Mouse (Mus musculus) lung, postnatal 0 days (tissue): ENCODE measurements at regions not wholly inside any gene's neighbourhood (a gene's known extent, or its start where the extent isn't known, plus 50 kb on each side); places are given as distances from the start of the nearest gene placed in this dataset.
A peak's percentile ranks its signal among the peaks of the same experiment; 100 is the strongest.

Experiments
- ATAC-seq: fragments of 200-750 bp; cut with Nextera tagmentation; 2 replicates; pipeline ENCODE4 v1.8.0; 2017; ENCODE audit warnings: moderate library complexity
- DNase-seq: peaks from one replicate; pipeline ENCODE4 v3.0.0-alpha.2; 2016; ENCODE audit warnings: low spot score
- H3K27ac ChIP-seq: fragments of 300-500 bp; sonication (generic); 2 replicates; pipeline ENCODE4 v1.5.1; 2014; ENCODE audit warnings: antibody characterized with exemption, mild to moderate bottlenecking, low read length, mixed read lengths
- H3K27me3 ChIP-seq: fragments of 300-500 bp; sonication (generic); replicated peaks from 2 replicates; pipeline ENCODE4 v1.6.1; 2014; ENCODE audit warnings: low read length, mixed read lengths; ENCODE audit not compliant: insufficient read depth
- H3K36me3 ChIP-seq: fragments of 300-500 bp; sonication (generic); 2 replicates; pipeline ENCODE4 v1.6.1; 2014; ENCODE audit warnings: low read length, mixed read lengths; ENCODE audit not compliant: insufficient read depth
- H3K4me1 ChIP-seq: fragments of 300-500 bp; sonication (generic); 2 replicates; pipeline ENCODE4 v1.6.1; 2014; ENCODE audit warnings: antibody characterized with exemption, low read depth, low read length, mixed read lengths; ENCODE audit not compliant: insufficient read depth
- H3K4me2 ChIP-seq: fragments of 300-500 bp; sonication (generic); replicated peaks from 2 replicates; pipeline ENCODE4 v1.6.1; 2014; ENCODE audit warnings: low read depth, mild to moderate bottlenecking, low read length, moderate library complexity, mixed read lengths
- H3K4me3 ChIP-seq: fragments of 300-500 bp; sonication (generic); 2 replicates; pipeline ENCODE4 v1.5.1; 2014; ENCODE audit warnings: low read depth, low read length
- H3K9ac ChIP-seq: fragments of 300-500 bp; sonication (generic); replicated peaks from 2 replicates; pipeline ENCODE4 v1.6.1; 2014; ENCODE audit warnings: low read depth, mild to moderate bottlenecking
- H3K9me3 ChIP-seq: fragments of 300-500 bp; sonication (generic); 2 replicates; pipeline ENCODE4 v1.6.1; 2016; ENCODE audit warnings: low read length, mixed read lengths
- CTCF ChIP-seq: IDR thresholded peaks from 2 replicates; pipeline ENCODE4 v1.5.1; 2016; ENCODE audit warnings: antibody characterized with exemption, mild to moderate bottlenecking
- EP300 ChIP-seq: IDR thresholded peaks from 2 replicates; pipeline ENCODE4 v1.6.1; 2016; ENCODE audit warnings: antibody characterized with exemption, mild to moderate bottlenecking, control low read depth
- WGBS: fragments of 180-500 bp; shearing (Covaris S2); extraction: QIAGEN DNeasy Blood & Tissue Kit; methylation state at CpG from one replicate; pipeline ENCODE4 v1.1.7; 2014; 5-methylcytosine and 5-hydroxymethylcytosine counted together

GRCm38 (mm10) chr13:39516106-39516505 lies 555.4 kb upstream of the Slc35b3 start:
- Histone ChIP-seq H3K4me2 (no peak overlapping the region), H3K4me1 (no peaks in the 10 kb centered on the region), H3K36me3 (no peaks in the 10 kb centered on the region), H3K27me3 (no peaks in the 10 kb centered on the region), H3K27ac (no peak overlapping the region), H3K9me3 (no peaks in the 10 kb centered on the region), H3K9ac (no peak overlapping the region), H3K4me3 (no peak overlapping the region)
- WGBS: 55% methylated on average over 8 of the region's 8 CpGs
- no peak for TF ChIP-seq EP300
- TF ChIP-seq CTCF: no peak
- DNase-seq (no peak), ATAC-seq (no peak)

- DNase-seq: no peak
- no peaks in the 10 kb centered on the region for H3K4me1 ChIP-seq
- 50% methylated on average over 7 of the region's 7 CpGs for WGBS
Observed at GRCm38 (mm10) chr13:39489806-39490205, 529.1 kb upstream of the Slc35b3 start.

GRCm38 (mm10) chr13:39472621-39473020 lies 511.9 kb upstream of the Slc35b3 start:
- no peak overlapping the region for H3K27ac ChIP-seq

More at GRCm38 (mm10) chr13:39489806-39490205, 529.1 kb upstream of the Slc35b3 start:
- Histone ChIP-seq H3K27ac (no peak overlapping the region), H3K9ac (no peak overlapping the region), H3K4me2 (no peak overlapping the region), H3K4me3 (no peak overlapping the region), H3K27me3 (no peaks in the 10 kb centered on the region), H3K36me3 (no peaks in the 10 kb centered on the region), H3K9me3 (no peaks in the 10 kb centered on the region)
- no peak for TF ChIP-seq CTCF
- no peak for TF ChIP-seq EP300
- no peak for ATAC-seq

GRCm38 (mm10) chr13:39441799-39442198 lies 481.1 kb upstream of the Slc35b3 start:
- H3K4me1 ChIP-seq: no peaks in the 10 kb centered on the region
- WGBS: 88% methylated on average over 13 of the region's 13 CpGs
- no peak overlapping the region for H3K4me2 ChIP-seq
- ATAC-seq (no peak), DNase-seq (no peak)
- H3K9me3 ChIP-seq: no peaks in the 10 kb centered on the region
- H3K27ac ChIP-seq: no peak overlapping the region
- no peak for TF ChIP-seq CTCF
- TF ChIP-seq EP300: no peak
- H3K36me3 ChIP-seq: no peaks in the 10 kb centered on the region
- no peak overlapping the region for H3K9ac ChIP-seq
- no peak overlapping the region for H3K4me3 ChIP-seq
- no peaks in the 10 kb centered on the region for H3K27me3 ChIP-seq

More at GRCm38 (mm10) chr13:39472621-39473020, 511.9 kb upstream of the Slc35b3 start:
- no peaks in the 10 kb centered on the region for H3K4me1 ChIP-seq
- 48% methylated on average over 6 of the region's 6 CpGs for WGBS
- no peaks in the 10 kb centered on the region for H3K27me3 ChIP-seq
- TF ChIP-seq EP300 (no peak), CTCF (no peak)
- no peak overlapping the region for H3K9ac ChIP-seq
- no peaks in the 10 kb centered on the region for H3K9me3 ChIP-seq
- DNase-seq (no peak), ATAC-seq (no peak)
- H3K4me3 ChIP-seq: no peak overlapping the region
- no peaks in the 10 kb centered on the region for H3K36me3 ChIP-seq
- H3K4me2 ChIP-seq: no peak overlapping the region

GRCm38 (mm10) chr13:39440907-39441306 lies 480.2 kb upstream of the Slc35b3 start:
- no peak overlapping the region for H3K4me2 ChIP-seq

GRCm38 (mm10) chr13:39440336-39440735 lies 479.7 kb upstream of the Slc35b3 start:
- no peaks in the 10 kb centered on the region for H3K4me1 ChIP-seq
- H3K27me3 ChIP-seq: no peaks in the 10 kb centered on the region
- no peaks in the 10 kb centered on the region for H3K9me3 ChIP-seq
- WGBS: 86% methylated on average over 10 of the region's 10 CpGs
- H3K36me3 ChIP-seq: no peaks in the 10 kb centered on the region
- H3K4me2 ChIP-seq: no peak overlapping the region
- H3K9ac ChIP-seq: no peak overlapping the region
- no peak overlapping the region for H3K27ac ChIP-seq
- DNase-seq (no peak), ATAC-seq (no peak)
- TF ChIP-seq CTCF (no peak), EP300 (no peak)
- H3K4me3 ChIP-seq: no peak overlapping the region

More at GRCm38 (mm10) chr13:39440907-39441306, 480.2 kb upstream of the Slc35b3 start:
- no peaks in the 10 kb centered on the region for H3K4me1 ChIP-seq
- TF ChIP-seq EP300 (no peak), CTCF (peak; percentile 90)
- H3K4me3 ChIP-seq: no peak overlapping the region
- WGBS: 10% methylated on average over 8 of the region's 8 CpGs
- H3K9ac ChIP-seq: no peak overlapping the region
- peak; percentile 64 for DNase-seq
- no peak for ATAC-seq
- no peaks in the 10 kb centered on the region for H3K9me3 ChIP-seq
- no peaks in the 10 kb centered on the region for H3K36me3 ChIP-seq
- no peak overlapping the region for H3K27ac ChIP-seq
- no peaks in the 10 kb centered on the region for H3K27me3 ChIP-seq

GRCm38 (mm10) chr13:39427996-39428395 lies 467.3 kb upstream of the Slc35b3 start:
- Histone ChIP-seq H3K36me3 (no peaks in the 10 kb centered on the region), H3K4me2 (no peak overlapping the region), H3K27ac (no peak overlapping the region), H3K9ac (no peak overlapping the region), H3K27me3 (no peaks in the 10 kb centered on the region), H3K4me1 (no peaks in the 10 kb centered on the region), H3K4me3 (no peak overlapping the region), H3K9me3 (no peaks in the 10 kb centered on the region)
- TF ChIP-seq EP300: no peak
- TF ChIP-seq CTCF: no peak
- 65% methylated on average over 3 of the region's 3 CpGs for WGBS
- DNase-seq (no peak), ATAC-seq (no peak)
